Mouse (Mus musculus) E14TG2a.4 (cell line): ENCODE measurements around the gene Dab2ip.

ENCODE experiments used
- H3K27me3 ChIP-seq: 2 replicates; pipeline ENCODE4 v1.6.1; 2014; ENCODE audit warnings: low read length, control low read depth; ENCODE audit not compliant: insufficient read depth
- H3K36me3 ChIP-seq: 2 replicates; pipeline ENCODE4 v1.6.1; 2014; ENCODE audit warnings: low read length, control low read depth; ENCODE audit not compliant: insufficient read depth
- H3K4me1 ChIP-seq: replicated peaks from 2 replicates; pipeline ENCODE4 v1.6.1; 2014; ENCODE audit warnings: low read depth, low read length, control low read depth
- H3K4me3 ChIP-seq: replicated peaks from 2 replicates; pipeline ENCODE4 v1.5.1; 2014; ENCODE audit warnings: mild to moderate bottlenecking, low read length
- H3K9me3 ChIP-seq: 2 replicates; pipeline ENCODE4 v1.6.1; 2014; ENCODE audit warnings: low read length, control low read depth
- CTCF ChIP-seq: conservative IDR thresholded peaks from 2 replicates; pipeline ENCODE4 v1.5.1; 2014; ENCODE audit warnings: low read length
- NANOG ChIP-seq: IDR thresholded peaks from 2 replicates; pipeline ENCODE4 v1.6.1; 2014; ENCODE audit warnings: borderline replicate concordance, low read length, mixed read lengths
- POU5F1 ChIP-seq: IDR thresholded peaks from 2 replicates; pipeline ENCODE4 v1.6.1; 2014; ENCODE audit warnings: low read length, borderline replicate concordance

The Dab2ip gene

DNA sequence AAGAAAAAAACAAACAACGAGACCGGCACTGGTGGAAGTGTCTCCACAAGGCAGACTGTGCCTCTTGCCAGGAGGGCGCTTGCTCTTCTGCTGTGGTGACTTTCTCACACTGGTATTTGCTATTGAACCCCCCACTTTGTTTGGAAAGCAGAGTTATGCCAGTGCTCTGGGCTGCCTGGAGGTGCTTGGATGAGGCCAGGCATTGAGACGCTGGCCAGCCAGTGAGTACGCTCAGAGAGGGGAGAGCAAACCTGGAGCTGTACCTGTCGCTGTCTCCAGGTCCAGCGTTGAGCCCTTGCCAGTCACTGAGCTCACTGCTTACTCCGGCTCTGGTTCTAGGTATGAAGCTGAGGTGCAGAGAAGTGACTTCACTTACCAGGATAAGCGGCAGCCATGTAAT lies 112.2 kb downstream of the Dab2ip start:
- Histone ChIP-seq H3K4me1 (peaks cover 95% of the 10 kb centered on the region), H3K36me3 (peaks cover 88% of the 10 kb centered on the region), H3K4me3 (no peak overlapping the region), H3K27me3 (no peaks in the 10 kb centered on the region), H3K9me3 (no peaks in the 10 kb centered on the region)
- TF ChIP-seq POU5F1 (no peak), NANOG (no peak), CTCF (no peak)

GRCm38 (mm10) chr2:35671980-35672910 lies 114.2 kb downstream of the Dab2ip start:
- H3K27me3 ChIP-seq = no peaks in the 10 kb centered on the region
- H3K36me3 ChIP-seq = peaks cover 76% of the 10 kb centered on the region
- H3K4me1 ChIP-seq = peaks cover 98% of the 10 kb centered on the region
- no peaks in the 10 kb centered on the region for H3K9me3 ChIP-seq
- TF ChIP-seq POU5F1 = no peak
- H3K4me3 ChIP-seq = no peak overlapping the region

GRCm38 (mm10) chr2:35673181-35673580 lies 115.1 kb downstream of the Dab2ip start:
- TF ChIP-seq CTCF (no peak), NANOG (no peak), POU5F1 (no peak)
- peaks cover 67% of the 10 kb centered on the region for H3K36me3 ChIP-seq
- H3K4me1 ChIP-seq = peaks cover 99% of the 10 kb centered on the region
- H3K27me3 ChIP-seq = no peaks in the 10 kb centered on the region
- H3K9me3 ChIP-seq = no peaks in the 10 kb centered on the region
- H3K4me3 ChIP-seq = no peak overlapping the region

- H3K4me3 ChIP-seq = no peak overlapping the region
- H3K27me3 ChIP-seq = no peaks in the 10 kb centered on the region
- peaks cover 99% of the 10 kb centered on the region for H3K4me1 ChIP-seq
- H3K36me3 ChIP-seq = peaks cover 61% of the 10 kb centered on the region
- TF ChIP-seq CTCF = no peak
- TF ChIP-seq NANOG = no peak
- TF ChIP-seq POU5F1 = no peak
- H3K9me3 ChIP-seq = no peaks in the 10 kb centered on the region
These were observed 115.9 kb downstream of the Dab2ip start for GRCm38 (mm10) chr2:35673986-35674385.

- TF ChIP-seq CTCF (no peak), NANOG (no peak), POU5F1 (no peak)
- peaks cover 99% of the 10 kb centered on the region for H3K4me1 ChIP-seq
- H3K36me3 ChIP-seq = peaks cover 57% of the 10 kb centered on the region
- no peaks in the 10 kb centered on the region for H3K27me3 ChIP-seq
- H3K9me3 ChIP-seq = no peaks in the 10 kb centered on the region
- no peak overlapping the region for H3K4me3 ChIP-seq
These were observed 116.4 kb downstream of the Dab2ip start for GRCm38 (mm10) chr2:35674431-35674830.

DNA sequence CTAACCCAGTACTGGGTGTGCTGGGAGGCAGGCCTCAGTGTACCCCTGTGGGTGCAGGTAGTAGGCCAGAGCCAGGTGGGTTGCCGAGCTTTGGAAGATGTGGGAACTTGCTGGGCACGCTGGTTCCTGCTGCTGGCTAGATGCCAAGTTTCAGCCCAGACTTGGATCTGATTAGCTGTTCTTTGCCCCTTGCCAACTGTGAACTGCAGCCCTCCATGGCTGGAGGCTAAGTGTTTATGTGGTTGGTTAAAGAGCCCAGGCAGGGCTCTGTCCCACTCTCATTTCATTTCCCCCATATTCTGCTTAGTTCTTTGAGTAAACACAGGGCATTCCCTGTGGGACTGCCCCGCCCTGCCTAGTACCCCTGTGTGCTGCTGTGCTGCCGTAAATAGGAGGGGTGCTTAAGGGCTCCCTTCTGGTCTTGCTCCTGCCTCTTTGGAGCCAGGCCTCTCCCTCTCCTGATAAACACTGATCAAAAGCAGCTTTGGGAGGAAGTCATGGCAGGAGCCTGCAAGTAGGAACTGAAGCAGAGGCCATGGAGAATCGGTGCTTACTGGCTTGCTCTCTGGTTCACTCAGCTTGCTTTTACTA lies 118.1 kb downstream of the Dab2ip start:
- no peak for TF ChIP-seq NANOG
- no peak for TF ChIP-seq POU5F1
- TF ChIP-seq CTCF = no peak
- H3K27me3 ChIP-seq = no peaks in the 10 kb centered on the region
- H3K4me3 ChIP-seq = peak overlapping the region; percentile 15; the same call in 1 of the 2 replicates
- H3K9me3 ChIP-seq = no peaks in the 10 kb centered on the region
- peaks cover 99% of the 10 kb centered on the region for H3K4me1 ChIP-seq
- H3K36me3 ChIP-seq = peaks cover 43% of the 10 kb centered on the region

GRCm38 (mm10) chr2:35677855-35678254 lies 119.8 kb downstream of the Dab2ip start:
- peak overlapping the region; percentile 39 for H3K4me3 ChIP-seq
- no peaks in the 10 kb centered on the region for H3K27me3 ChIP-seq

DNA sequence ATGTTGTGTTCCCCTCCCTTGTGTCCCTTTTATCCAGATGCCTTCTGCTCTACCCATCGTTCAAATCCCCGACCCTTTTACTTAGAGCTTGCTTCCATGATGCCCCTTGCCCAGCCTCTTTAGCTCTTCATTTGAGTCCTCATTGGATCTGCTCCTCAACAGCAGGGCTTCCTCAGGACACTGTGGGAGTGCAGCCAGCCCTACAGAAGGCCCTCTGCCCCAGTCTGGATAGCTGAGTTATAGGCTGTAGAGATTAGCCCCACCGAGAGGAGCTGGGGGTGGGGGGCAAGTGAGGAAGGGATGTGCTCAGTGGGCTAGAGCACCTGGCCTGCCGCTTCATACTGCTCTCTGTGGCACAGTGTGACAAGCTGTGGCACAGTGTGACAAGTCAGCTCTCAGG lies 120.4 kb downstream of the Dab2ip start:
- H3K9me3 ChIP-seq = no peaks in the 10 kb centered on the region
- peaks cover 30% of the 10 kb centered on the region for H3K36me3 ChIP-seq
- peak overlapping the region; percentile 39; the same call in 1 of the 2 replicates for H3K4me3 ChIP-seq
- H3K4me1 ChIP-seq = peaks cover 99% of the 10 kb centered on the region
- H3K27me3 ChIP-seq = no peaks in the 10 kb centered on the region
- TF ChIP-seq CTCF (no peak), POU5F1 (no peak), NANOG (no peak)

More at GRCm38 (mm10) chr2:35677855-35678254, 119.8 kb downstream of the Dab2ip start:
- TF ChIP-seq CTCF = no peak
- TF ChIP-seq NANOG = no peak
- TF ChIP-seq POU5F1 = no peak
- Histone ChIP-seq H3K36me3 (peaks cover 31% of the 10 kb centered on the region), H3K4me1 (peaks cover 99% of the 10 kb centered on the region), H3K9me3 (no peaks in the 10 kb centered on the region)
